Mouse (Mus musculus) spleen, adult 2 months (tissue): ENCODE measurements at regions not wholly inside any gene's neighbourhood (a gene's known extent, or its start where the extent isn't known, plus 50 kb on each side); places are given as distances from the start of the nearest gene placed in this dataset.

ENCODE experiments used
- CTCF ChIP-seq: fragments of 200-500 bp; IDR thresholded peaks from 2 replicates; pipeline ENCODE4 v1.5.1; 2011; ENCODE audit warnings: mild to moderate bottlenecking, inconsistent platforms; ENCODE audit not compliant: insufficient read depth, insufficient read length, insufficient replicate concordance; ENCODE audit errors: extremely low read depth
- POLR2A ChIP-seq: fragments of 200-500 bp; IDR thresholded peaks from 2 replicates; pipeline ENCODE4 v1.6.1; 2011; ENCODE audit warnings: low read depth, low read length, inconsistent platforms

GRCm38 (mm10) chr4:93675739-93676402 lies 340.6 kb upstream of the Tusc1 start:
- TF ChIP-seq CTCF (no peak), POLR2A (no peak)
